Mouse (Mus musculus): Measurements from ENCODE around the gene Gart.

GRCm38 (mm10) chr16:91620185-91620584 lies 26.6 kb downstream of the Gart start:
- no peak for TF ChIP-seq CTCF (IDR thresholded peaks at IDR 0.05; ENCODE audit: extremely low read depth, insufficient read depth, insufficient read length, insufficient replicate concordance)
- no peak for TF ChIP-seq POLR2A (IDR thresholded peaks at IDR 0.05; ENCODE audit: low read depth, low read length)
